Mouse (Mus musculus): Measurements from ENCODE around the gene Atp2b2. TPM values are rescaled to one million over a fixed set of nuclear protein-coding genes. Genes with fewer than 3 reads are reported as not detected.

Atp2b2 gene
- polyA plus RNA-seq, 1 experiment from 2014 or later, result 27.6 TPM

DNA sequence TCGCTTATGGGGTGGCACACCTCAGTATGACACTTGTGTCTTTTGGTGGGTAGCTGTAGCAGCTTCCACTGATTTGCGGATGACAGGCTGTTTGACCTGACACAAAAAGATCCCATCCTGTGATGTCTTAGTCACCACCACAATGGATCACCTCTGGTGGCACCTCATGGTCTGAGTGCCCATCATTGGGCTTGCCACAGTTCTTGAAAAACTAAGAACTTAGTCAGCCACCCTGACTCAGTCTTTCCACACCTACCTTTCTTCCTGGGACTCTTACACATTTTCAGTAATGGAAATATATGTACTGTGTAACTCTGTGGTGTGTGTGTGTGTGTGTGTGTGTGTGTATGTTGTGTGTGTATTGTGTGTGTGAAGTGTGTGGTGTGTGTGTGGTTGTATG, 71.5 kb downstream of the Atp2b2 start:
- Histone ChIP-seq H3K27me3 (ENCODE audit: control insufficient read depth, insufficient read depth, low read depth, low read length) (no peaks in the 10 kb centered on the region), H3K4me1 (ENCODE audit: control insufficient read depth, insufficient read depth, low read length) (no peaks in the 10 kb centered on the region), H3K9me3 (replicated peaks; ENCODE audit: control insufficient read depth, low read length, poor library complexity, severe bottlenecking) (no peaks in the 10 kb centered on the region), H3K27ac (ENCODE audit: low read length) (no peak overlapping the region), H3K4me3 (ENCODE audit: low read depth, low read length) (no peak overlapping the region), H3K9ac (ENCODE audit: low read depth, low read length) (no peak overlapping the region), H3K4me2 (ENCODE audit: low read length) (no peak overlapping the region), H3K36me3 (ENCODE audit: control insufficient read depth, insufficient read depth, low read length) (no peaks in the 10 kb centered on the region)
- WGBS, result 91% methylated on average over 2 of the region's 2 CpGs
- no peak for ATAC-seq

DNA sequence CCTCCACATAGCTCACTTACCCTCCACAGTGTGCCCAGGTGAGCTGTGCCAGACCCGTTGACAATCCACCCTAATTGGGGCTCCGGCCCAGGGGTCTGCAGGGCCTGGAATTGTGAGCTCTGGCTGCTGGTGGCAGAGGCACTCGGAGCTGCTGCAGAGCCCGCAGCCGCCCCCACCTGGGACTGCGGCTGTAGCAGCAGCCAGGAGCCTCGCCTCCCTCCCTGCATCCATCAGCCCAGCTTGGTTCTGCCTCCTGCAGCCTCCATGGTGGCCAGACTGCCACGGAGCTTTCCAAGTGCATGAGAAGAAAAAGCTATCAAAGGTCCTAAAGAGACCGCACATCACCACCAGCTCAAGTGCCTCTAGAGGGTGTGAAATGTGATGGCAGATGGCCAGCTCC, 71.9 kb downstream of the Atp2b2 start:
- ATAC-seq, result no peak
- no peaks in the 10 kb centered on the region for H3K36me3 ChIP-seq (ENCODE audit: control insufficient read depth, insufficient read depth, low read length)
- H3K9ac ChIP-seq (ENCODE audit: low read depth, low read length), result no peak overlapping the region
- WGBS, result 59% methylated on average over 9 of the region's 9 CpGs
- H3K9me3 ChIP-seq (replicated peaks; ENCODE audit: control insufficient read depth, low read length, poor library complexity, severe bottlenecking), result no peaks in the 10 kb centered on the region
- H3K4me1 ChIP-seq (ENCODE audit: control insufficient read depth, insufficient read depth, low read length), result no peaks in the 10 kb centered on the region
- no peak overlapping the region for H3K27ac ChIP-seq (ENCODE audit: low read length)
- no peak overlapping the region for H3K4me3 ChIP-seq (ENCODE audit: low read depth, low read length)
- no peak overlapping the region for H3K4me2 ChIP-seq (ENCODE audit: low read length)
- H3K27me3 ChIP-seq (ENCODE audit: control insufficient read depth, insufficient read depth, low read depth, low read length), result no peaks in the 10 kb centered on the region

DNA sequence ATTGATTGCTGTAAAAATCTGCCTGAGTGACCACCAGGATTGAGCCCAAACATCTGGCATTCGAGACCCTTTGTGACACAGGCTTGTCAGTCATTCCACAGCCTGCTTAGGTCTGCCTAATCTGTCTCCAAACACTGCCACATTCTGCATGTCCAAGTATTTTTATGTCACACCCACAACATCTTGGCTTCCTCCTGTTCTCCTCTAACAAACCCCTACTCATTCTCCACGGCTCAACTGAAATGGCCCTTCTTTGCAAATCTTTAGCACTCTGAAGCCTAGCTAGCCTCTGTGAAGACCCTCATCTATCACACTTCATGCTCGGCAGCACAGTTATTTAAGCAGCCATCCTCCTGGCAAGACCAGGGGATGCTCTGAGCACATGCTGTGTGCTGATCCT, 72.7 kb downstream of the Atp2b2 start:
- no peak overlapping the region for H3K27ac ChIP-seq (ENCODE audit: low read length)
- WGBS, result 30% methylated on average over 3 of the region's 3 CpGs
- no peak for ATAC-seq
- no peak overlapping the region for H3K4me2 ChIP-seq (ENCODE audit: low read length)
- H3K9me3 ChIP-seq (replicated peaks; ENCODE audit: control insufficient read depth, low read length, poor library complexity, severe bottlenecking), result no peaks in the 10 kb centered on the region
- no peaks in the 10 kb centered on the region for H3K27me3 ChIP-seq (ENCODE audit: control insufficient read depth, insufficient read depth, low read depth, low read length)
- H3K9ac ChIP-seq (ENCODE audit: low read depth, low read length), result no peak overlapping the region
- no peak overlapping the region for H3K4me3 ChIP-seq (ENCODE audit: low read depth, low read length)
- no peaks in the 10 kb centered on the region for H3K36me3 ChIP-seq (ENCODE audit: control insufficient read depth, insufficient read depth, low read length)
- no peaks in the 10 kb centered on the region for H3K4me1 ChIP-seq (ENCODE audit: control insufficient read depth, insufficient read depth, low read length)

DNA sequence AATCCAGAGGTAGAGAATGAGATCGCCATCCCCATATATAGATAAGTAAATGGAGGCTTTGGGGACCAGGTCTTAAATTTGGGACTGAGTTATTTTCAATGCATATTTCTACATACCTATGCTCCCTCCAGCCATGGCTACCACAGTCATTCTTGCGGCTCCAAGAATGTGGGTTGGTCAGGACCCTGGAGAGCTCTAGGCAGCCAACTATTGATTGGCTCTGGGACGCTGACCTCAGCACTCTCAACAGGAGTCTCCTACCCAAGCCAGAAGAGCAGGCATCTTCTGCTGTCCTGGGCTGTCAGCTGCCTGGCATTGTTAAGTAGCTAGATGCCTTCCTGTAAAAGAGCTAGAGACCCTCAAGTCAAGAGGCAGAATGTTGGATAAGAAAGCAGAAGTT, 79.6 kb downstream of the Atp2b2 start:
- no peaks in the 10 kb centered on the region for H3K36me3 ChIP-seq (ENCODE audit: control insufficient read depth, insufficient read depth, low read length)
- no peak overlapping the region for H3K4me3 ChIP-seq (ENCODE audit: low read depth, low read length)
- H3K9me3 ChIP-seq (replicated peaks; ENCODE audit: control insufficient read depth, low read length, poor library complexity, severe bottlenecking), result no peaks in the 10 kb centered on the region
- no peak overlapping the region for H3K27ac ChIP-seq (ENCODE audit: low read length)
- H3K4me1 ChIP-seq (ENCODE audit: control insufficient read depth, insufficient read depth, low read length), result peaks cover 6% of the 10 kb centered on the region
- no peak overlapping the region for H3K9ac ChIP-seq (ENCODE audit: low read depth, low read length)
- 8% methylated on average over 3 of the region's 3 CpGs for WGBS
- ATAC-seq, result no peak
- no peak overlapping the region for H3K4me2 ChIP-seq (ENCODE audit: low read length)
- no peaks in the 10 kb centered on the region for H3K27me3 ChIP-seq (ENCODE audit: control insufficient read depth, insufficient read depth, low read depth, low read length)

- no peak for ATAC-seq
- Histone ChIP-seq H3K9me3 (replicated peaks; ENCODE audit: control insufficient read depth, low read length, poor library complexity, severe bottlenecking) (no peaks in the 10 kb centered on the region), H3K4me1 (ENCODE audit: control insufficient read depth, insufficient read depth, low read length) (peaks cover 10% of the 10 kb centered on the region), H3K27ac (ENCODE audit: low read length) (no peak overlapping the region), H3K9ac (ENCODE audit: low read depth, low read length) (no peak overlapping the region), H3K4me2 (ENCODE audit: low read length) (no peak overlapping the region), H3K4me3 (ENCODE audit: low read depth, low read length) (no peak overlapping the region), H3K27me3 (ENCODE audit: control insufficient read depth, insufficient read depth, low read depth, low read length) (no peaks in the 10 kb centered on the region), H3K36me3 (ENCODE audit: control insufficient read depth, insufficient read depth, low read length) (no peaks in the 10 kb centered on the region)
- WGBS, result 85% methylated on average over 2 of the region's 2 CpGs
Observed at GRCm38 (mm10) chr6:113961658-113962057, 80.8 kb downstream of the Atp2b2 start.

- H3K4me2 ChIP-seq (ENCODE audit: low read length), result no peak overlapping the region
- H3K9ac ChIP-seq (ENCODE audit: low read depth, low read length), result no peak overlapping the region
- no peak overlapping the region for H3K4me3 ChIP-seq (ENCODE audit: low read depth, low read length)
- H3K36me3 ChIP-seq (ENCODE audit: control insufficient read depth, insufficient read depth, low read length), result no peaks in the 10 kb centered on the region
- peaks cover 10% of the 10 kb centered on the region for H3K4me1 ChIP-seq (ENCODE audit: control insufficient read depth, insufficient read depth, low read length)
- WGBS, result 92% methylated on average over 1 of the region's 1 CpGs
- no peak overlapping the region for H3K27ac ChIP-seq (ENCODE audit: low read length)
- ATAC-seq, result no peak
- H3K27me3 ChIP-seq (ENCODE audit: control insufficient read depth, insufficient read depth, low read depth, low read length), result no peaks in the 10 kb centered on the region
- H3K9me3 ChIP-seq (replicated peaks; ENCODE audit: control insufficient read depth, low read length, poor library complexity, severe bottlenecking), result no peaks in the 10 kb centered on the region
Observed at GRCm38 (mm10) chr6:113959336-113959735, 83.1 kb downstream of the Atp2b2 start.

- Histone ChIP-seq H3K9ac (ENCODE audit: low read depth, low read length) (no peak overlapping the region), H3K4me3 (ENCODE audit: low read depth, low read length) (no peak overlapping the region), H3K9me3 (replicated peaks; ENCODE audit: control insufficient read depth, low read length, poor library complexity, severe bottlenecking) (no peaks in the 10 kb centered on the region), H3K36me3 (ENCODE audit: control insufficient read depth, insufficient read depth, low read length) (no peaks in the 10 kb centered on the region), H3K27ac (ENCODE audit: low read length) (0 out of 2 replicates have a peak overlapping the region, but pooled peaks have one; percentile 15), H3K4me1 (ENCODE audit: control insufficient read depth, insufficient read depth, low read length) (peaks cover 10% of the 10 kb centered on the region), H3K4me2 (ENCODE audit: low read length) (no peak overlapping the region), H3K27me3 (ENCODE audit: control insufficient read depth, insufficient read depth, low read depth, low read length) (no peaks in the 10 kb centered on the region)
- ATAC-seq, result no peak
- WGBS, result 56% methylated on average over 2 of the region's 2 CpGs
Observed at GRCm38 (mm10) chr6:113958714-113959113, 83.7 kb downstream of the Atp2b2 start.

DNA sequence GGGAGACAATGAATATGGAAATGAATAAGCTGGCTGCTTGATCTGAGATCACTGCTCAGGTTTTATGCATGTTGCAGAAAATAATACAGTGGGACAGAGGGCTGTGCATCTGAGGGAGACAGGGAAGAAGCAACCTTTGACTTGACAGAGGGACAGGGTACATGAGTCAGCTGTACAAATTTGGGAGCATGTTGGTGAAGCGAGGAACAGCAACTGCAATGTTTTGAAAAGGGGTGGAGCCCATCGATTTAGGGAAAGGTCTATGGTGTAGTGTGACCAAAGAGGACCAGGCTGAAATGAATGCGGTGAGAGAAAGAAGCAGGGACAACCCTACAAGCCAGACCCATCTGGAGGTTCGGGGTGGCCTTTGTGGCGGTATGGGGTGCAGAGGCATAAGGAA, 84.4 kb downstream of the Atp2b2 start:
- no peak overlapping the region for H3K4me2 ChIP-seq (ENCODE audit: low read length)
- peaks cover 10% of the 10 kb centered on the region for H3K4me1 ChIP-seq (ENCODE audit: control insufficient read depth, insufficient read depth, low read length)
- H3K36me3 ChIP-seq (ENCODE audit: control insufficient read depth, insufficient read depth, low read length), result no peaks in the 10 kb centered on the region
- 86% methylated on average over 5 of the region's 5 CpGs for WGBS
- no peaks in the 10 kb centered on the region for H3K9me3 ChIP-seq (replicated peaks; ENCODE audit: control insufficient read depth, low read length, poor library complexity, severe bottlenecking)
- ATAC-seq, result no peak
- H3K27ac ChIP-seq (ENCODE audit: low read length), result no peak overlapping the region
- H3K4me3 ChIP-seq (ENCODE audit: low read depth, low read length), result no peak overlapping the region
- H3K27me3 ChIP-seq (ENCODE audit: control insufficient read depth, insufficient read depth, low read depth, low read length), result no peaks in the 10 kb centered on the region
- peak overlapping the region; percentile 14; the same call in 1 of the 2 replicates for H3K9ac ChIP-seq (ENCODE audit: low read depth, low read length)

DNA sequence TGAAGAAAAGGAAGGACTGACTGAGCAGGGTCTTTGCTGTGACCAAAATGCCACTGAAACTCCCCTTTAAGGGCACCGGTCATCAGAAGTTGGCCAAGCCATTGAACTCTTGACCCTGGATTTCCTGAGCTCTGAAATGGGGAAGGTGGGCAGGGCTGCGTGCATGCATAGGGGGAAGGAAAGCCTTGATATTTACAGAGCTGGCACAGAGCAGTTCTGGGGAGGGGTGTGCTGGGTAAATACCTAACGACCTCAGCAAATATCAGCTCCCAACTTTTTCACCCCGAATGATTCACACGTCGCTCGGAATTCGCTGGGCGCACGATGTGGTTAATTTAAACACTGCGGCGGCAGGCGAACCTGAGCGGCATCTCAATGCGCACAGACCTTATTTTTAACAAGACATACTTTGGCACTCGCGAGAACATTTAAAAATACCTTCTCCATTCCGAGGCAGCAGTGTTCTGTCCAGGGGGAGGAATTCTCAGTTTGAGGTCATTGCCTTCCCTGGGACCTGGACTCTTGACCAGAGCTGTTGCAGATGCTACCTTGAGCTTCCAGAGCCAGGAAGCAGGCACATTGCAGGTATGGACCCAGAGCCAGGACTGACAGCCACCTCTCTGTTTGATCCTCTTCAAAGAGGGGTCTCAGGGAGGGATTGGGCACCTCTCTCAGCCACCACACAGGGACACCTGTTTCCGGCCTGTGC, 85.0 kb downstream of the Atp2b2 start:
- no peak overlapping the region for H3K9ac ChIP-seq (ENCODE audit: low read depth, low read length)

More for the DNA sequence above, 85.0 kb downstream of the Atp2b2 start:
- H3K4me3 ChIP-seq (ENCODE audit: low read depth, low read length), result no peak overlapping the region
- H3K4me1 ChIP-seq (ENCODE audit: control insufficient read depth, insufficient read depth, low read length), result peaks cover 10% of the 10 kb centered on the region
- H3K36me3 ChIP-seq (ENCODE audit: control insufficient read depth, insufficient read depth, low read length), result no peaks in the 10 kb centered on the region
- H3K4me2 ChIP-seq (ENCODE audit: low read length), result 0 out of 2 replicates have a peak overlapping the region, but pooled peaks have one; percentile 12
- no peaks in the 10 kb centered on the region for H3K9me3 ChIP-seq (replicated peaks; ENCODE audit: control insufficient read depth, low read length, poor library complexity, severe bottlenecking)
- peak; percentile 27; the same call in 1 of the 2 replicates for ATAC-seq
- H3K27ac ChIP-seq (ENCODE audit: low read length), result 0 out of 2 replicates have a peak overlapping the region, but pooled peaks have one; percentile 22
- no peaks in the 10 kb centered on the region for H3K27me3 ChIP-seq (ENCODE audit: control insufficient read depth, insufficient read depth, low read depth, low read length)
- WGBS, result 74% methylated on average over 19 of the region's 19 CpGs

Measured in midbrain, embryonic 16.5 days (tissue).